Mouse (Mus musculus): Measurements from ENCODE around the gene Suds3.

- TF ChIP-seq HCFC1 (IDR thresholded peaks at IDR 0.05; ENCODE audit: borderline replicate concordance, insufficient read depth, low read length) (no peak), MAFK (IDR thresholded peaks at IDR 0.05; ENCODE audit: insufficient read depth, low read depth, low read length) (no peak), ZC3H11A (IDR thresholded peaks at IDR 0.05; ENCODE audit: borderline replicate concordance, low read depth, low read length) (no peak), ZNF384 (IDR thresholded peaks at IDR 0.05; ENCODE audit: low read depth, low read length) (no peak), CHD2 (IDR thresholded peaks at IDR 0.05; ENCODE audit: low read depth, low read length) (no peak)
Observed at GRCm38 (mm10) chr5:117105761-117106160, 10.2 kb downstream of the Suds3 start.
